Mouse (Mus musculus) inflammation-experienced regulatory T-cells (primary cell): Measurements from ENCODE around the gene Hist3h2ba. TPM values are rescaled to one million over a fixed set of nuclear protein-coding genes. Genes with fewer than 3 reads are reported as not detected.

Source experiments
- polyA plus RNA-seq, 2 experiments: library from polyadenylated mRNA; unstranded; fragments of 100-300 nt; shearing (Covaris generic); gene quantifications; one replicate each; pipeline ENCODE4 v1.2.1; 2017

Hist3h2ba gene
- 10 to 100 TPM; 19.5 to 31.1 TPM for polyA plus RNA-seq

GRCm38 (mm10) chr11:58948542-58949479, at the start of gene Hist3h2ba:
Gene Hist3h2ba (plus strand): TSS chr11:58948920.

DNA sequence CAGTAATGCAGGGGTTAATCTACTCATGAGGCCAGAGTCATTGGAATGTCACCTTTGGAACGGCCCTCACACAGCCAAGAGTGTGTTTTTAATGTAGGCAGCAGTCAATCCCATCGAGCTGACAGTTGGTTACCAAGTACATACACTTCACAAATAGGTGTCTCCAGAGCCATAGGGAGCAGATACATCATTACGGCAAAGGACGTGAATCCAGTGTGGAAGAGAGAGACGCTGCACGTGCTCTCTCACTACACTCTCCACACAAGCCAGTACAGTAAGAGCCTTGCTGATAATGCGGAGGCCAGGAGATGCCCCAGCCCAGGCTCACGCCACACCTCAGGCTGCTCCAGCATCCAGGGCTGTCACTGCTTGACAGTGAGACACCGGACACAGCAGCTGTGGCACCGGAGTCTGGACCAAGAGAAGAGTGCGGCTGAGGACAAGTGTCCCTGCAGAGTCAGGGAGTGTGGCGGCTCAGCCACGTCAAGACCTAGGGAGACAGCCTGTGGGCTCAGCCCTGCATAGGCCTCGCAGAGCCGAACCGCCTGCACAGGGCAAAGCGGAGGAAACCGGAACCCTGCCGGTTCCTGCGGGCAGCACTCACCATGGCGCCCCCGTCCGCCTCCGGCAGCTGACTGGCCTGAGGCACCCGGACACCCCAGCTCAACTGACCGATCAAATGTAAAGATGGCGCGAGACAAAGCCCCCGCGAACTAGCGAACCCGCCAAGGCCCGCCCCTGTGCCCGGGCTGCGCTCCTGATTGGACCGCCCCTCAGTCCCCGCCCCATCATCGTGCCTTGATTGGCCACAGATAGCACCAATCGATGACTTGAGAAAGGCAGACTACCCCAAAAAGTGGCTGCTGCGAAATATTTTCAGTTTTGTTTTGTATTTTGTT, 45.0 kb upstream of the Hist3h2ba start, which contains the start of gene Zfp39:
Gene Zfp39, minus strand, starts transcription at position 715 of the 899 bp plus-strand sequence.

GRCm38 (mm10) chr11:58917745-58918366, 30.9 kb upstream of the Hist3h2ba start, which contains the start of gene Btnl10:
Gene Btnl10 (plus strand): TSS chr11:58917908.

GRCm38 (mm10) chr11:58938322-58939087, 10.2 kb upstream of the Hist3h2ba start, which contains the start of gene Rnf187:
Gene Rnf187 (minus strand): TSS chr11:58938916.

GRCm38 (mm10) chr11:58954420-58955142, 5.9 kb downstream of the Hist3h2ba start, which contains the start of the genes Hist3h2a and Trim17:
Gene Hist3h2a (plus strand): TSS chr11:58954685.
Gene Trim17 (plus strand): TSS chr11:58954685.

DNA sequence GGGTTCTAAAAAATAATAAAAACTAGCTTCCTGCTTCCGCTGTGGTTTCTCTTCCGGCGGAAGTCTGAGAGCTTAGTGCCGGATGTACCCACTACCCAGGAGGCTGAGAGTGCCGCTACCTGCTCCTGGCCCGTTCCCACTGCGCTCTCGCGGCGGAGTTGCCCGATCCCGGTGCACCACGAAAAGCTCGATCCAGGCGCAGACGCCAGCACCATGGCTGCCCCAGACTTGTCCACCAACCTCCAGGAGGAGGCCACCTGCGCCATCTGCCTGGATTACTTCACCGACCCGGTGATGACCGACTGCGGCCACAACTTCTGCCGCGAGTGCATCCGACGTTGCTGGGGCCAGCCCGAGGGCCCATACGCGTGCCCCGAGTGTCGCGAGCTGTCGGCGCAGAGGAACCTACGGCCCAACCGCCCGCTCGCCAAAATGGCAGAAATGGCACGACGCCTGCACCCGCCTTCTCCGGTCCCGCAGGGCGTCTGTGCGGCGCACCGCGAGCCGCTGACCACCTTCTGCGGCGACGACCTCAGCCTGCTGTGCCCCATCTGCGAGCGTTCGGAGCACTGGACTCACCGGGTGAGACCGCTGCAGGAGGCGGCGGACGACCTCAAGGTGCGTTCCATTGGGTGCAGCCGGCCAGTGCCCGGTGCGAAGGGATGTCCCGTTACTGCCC, 29.4 kb downstream of the Hist3h2ba start, which contains the start of gene Trim11:
Gene Trim11, plus strand, starts transcription at position 67 of the 679 bp plus-strand sequence.

Other genes starting within 250 kb of the Hist3h2ba start
- gene Olfr319, start 249.8 kb upstream of the Hist3h2ba start, polyA plus RNA-seq = under 1 TPM in 1 of 2 experiments, not detected in 1; 0.10 TPM
- under 1 TPM; 0.07 to 0.40 TPM for gene Olfr318, start 224.9 kb upstream of the Hist3h2ba start, polyA plus RNA-seq
- not detected for gene Olfr317, start 209.7 kb upstream of the Hist3h2ba start, polyA plus RNA-seq
- gene Olfr316, start 196.2 kb upstream of the Hist3h2ba start, polyA plus RNA-seq = not detected
- not detected for gene Olfr315, start 175.7 kb upstream of the Hist3h2ba start, polyA plus RNA-seq
- gene Olfr314, start 166.0 kb upstream of the Hist3h2ba start, polyA plus RNA-seq = under 1 TPM in 1 of 2 experiments, not detected in 1; 0.39 TPM
- gene Fam183b, start 147.0 kb upstream of the Hist3h2ba start, polyA plus RNA-seq = not detected
- gene Olfr313, start 133.9 kb upstream of the Hist3h2ba start, polyA plus RNA-seq = not detected
- under 1 TPM in 1 of 2 experiments, not detected in 1; 0.10 TPM for gene Olfr312, start 119.7 kb upstream of the Hist3h2ba start, polyA plus RNA-seq
- under 1 TPM; 0.12 to 0.17 TPM for gene Olfr311, start 109.7 kb upstream of the Hist3h2ba start, polyA plus RNA-seq
- gene Gm12258, start 101.8 kb upstream of the Hist3h2ba start, polyA plus RNA-seq = 10 to 100 TPM in 1 of 2 experiments, 1 to 10 TPM in 1; 7.6 to 12.7 TPM
- 10 to 100 TPM in 1 of 2 experiments, 1 to 10 TPM in 1; 6.5 to 10.4 TPM for gene 2810021J22Rik, start 81.7 kb upstream of the Hist3h2ba start, polyA plus RNA-seq
- 10 to 100 TPM; 10.1 to 11.1 TPM for gene Zfp39, start 44.7 kb upstream of the Hist3h2ba start, polyA plus RNA-seq
- under 1 TPM; 0.04 to 0.98 TPM for gene Btnl10, start 31.0 kb upstream of the Hist3h2ba start, polyA plus RNA-seq
- 100 to 1,000 TPM; 265 to 350 TPM for gene Rnf187, start 10.0 kb upstream of the Hist3h2ba start, polyA plus RNA-seq
- 10 to 100 TPM; 17.6 to 36.4 TPM for gene Hist3h2a, start 5.8 kb downstream of the Hist3h2ba start, polyA plus RNA-seq
- gene Trim17, start 5.8 kb downstream of the Hist3h2ba start, polyA plus RNA-seq = 1 to 10 TPM in 1 of 2 experiments, under 1 TPM in 1; 0.16 to 2.8 TPM
- gene Trim11, start 29.2 kb downstream of the Hist3h2ba start, polyA plus RNA-seq = 10 to 100 TPM; 46.7 to 64.0 TPM
- under 1 TPM; 0.04 to 0.36 TPM for gene Obscn, start 187.5 kb downstream of the Hist3h2ba start, polyA plus RNA-seq
- gene Iba57, start 214.8 kb downstream of the Hist3h2ba start, polyA plus RNA-seq = 10 to 100 TPM in 1 of 2 experiments, 1 to 10 TPM in 1; 5.9 to 12.6 TPM
- not detected for gene Gjc2, start 234.3 kb downstream of the Hist3h2ba start, polyA plus RNA-seq
- gene Guk1, start 243.3 kb downstream of the Hist3h2ba start, polyA plus RNA-seq = 10 to 100 TPM; 82.2 to 88.9 TPM